Mouse (Mus musculus) midbrain, embryonic 15.5 days (tissue): Measurements from ENCODE around the gene Wdr77. TPM values are rescaled to one million over a fixed set of nuclear protein-coding genes. Genes with fewer than 3 reads are reported as not detected.

ENCODE experiments used
- polyA plus RNA-seq: library from polyadenylated mRNA; unstranded; fragments of >200 nt; fragmentation: Nextera tagmentation; extraction: Ambion mirVana; gene quantifications from 2 replicates; pipeline ENCODE4 v1.2.1, GENCODE M21; 2015

Wdr77 gene
- polyA plus RNA-seq, 1 experiment from 2014 or later = 101 TPM

Other genes with a start within 250 kb of the Wdr77 start
- gene Rap1a, start 158.0 kb upstream of the Wdr77 start, polyA plus RNA-seq = 63.4 and 68.6 TPM in 2 replicates
- gene Adora3, start 88.5 kb upstream of the Wdr77 start, polyA plus RNA-seq = 0.14 and 0.17 TPM in 2 replicates
- gene Tmigd3, start 88.5 kb upstream of the Wdr77 start, polyA plus RNA-seq = 0.18 TPM in 1 of 2 replicates, not detected in the other
- 0.34 and 0.38 TPM in 2 replicates for gene I830077J02Rik, start 26.7 kb upstream of the Wdr77 start, polyA plus RNA-seq
- 486 and 492 TPM in 2 replicates for gene Atp5f1, start 730 bp downstream of the Wdr77 start, polyA plus RNA-seq
- 4.5 and 6.1 TPM in 2 replicates for gene Ovgp1, start 14.3 kb downstream of the Wdr77 start, polyA plus RNA-seq
- gene Pifo, start 55.3 kb downstream of the Wdr77 start, polyA plus RNA-seq = 6.1 and 6.2 TPM in 2 replicates
- 0.22 TPM in 1 of 2 replicates, not detected in the other for gene Chil5, start 73.4 kb downstream of the Wdr77 start, polyA plus RNA-seq
- gene Chia1, start 153.9 kb downstream of the Wdr77 start, polyA plus RNA-seq = 1.2 TPM in 2 replicates
- 0.10 TPM in 1 of 2 replicates, not detected in the other for gene Chil3, start 208.2 kb downstream of the Wdr77 start, polyA plus RNA-seq